Mouse (Mus musculus): ENCODE results near the gene Apom.

Gene Apom

DNA sequence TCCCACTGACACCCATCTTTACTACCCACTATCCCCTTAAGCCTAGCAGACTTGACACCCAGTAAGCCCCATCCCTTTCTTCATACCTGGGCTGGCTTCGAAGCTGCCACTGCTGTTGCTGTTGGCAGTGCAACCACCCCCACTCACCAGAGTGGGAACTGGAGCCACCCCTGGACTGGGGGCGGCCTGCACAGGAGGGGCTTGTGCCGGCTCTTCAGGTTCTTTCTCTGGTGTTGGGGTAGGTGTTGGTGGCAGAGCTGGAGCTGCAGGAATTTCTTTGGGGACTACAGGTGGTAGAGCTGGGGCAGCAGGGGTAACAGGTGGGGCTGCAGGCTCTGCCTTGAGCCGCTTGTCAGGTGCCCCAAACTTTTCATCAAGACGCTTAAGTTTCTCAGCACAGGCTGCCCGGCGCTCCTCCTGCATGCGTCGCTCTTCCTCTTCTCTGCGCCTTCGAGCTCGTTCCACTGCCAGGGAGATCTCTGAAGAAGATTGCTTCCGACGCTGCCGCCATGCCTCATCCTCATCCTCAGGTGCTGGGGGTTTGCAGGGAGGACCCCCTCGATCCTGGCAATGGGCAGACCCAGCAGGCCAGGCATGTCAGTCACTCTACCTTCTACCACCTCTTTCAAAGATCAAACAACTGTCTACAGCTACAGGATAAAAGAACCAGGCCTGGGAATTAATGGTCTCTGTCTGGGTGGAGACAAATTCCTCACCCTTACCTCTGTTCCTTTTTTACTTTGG, 27.2 kb upstream of the Apom start:
- no peak for DNase-seq

DNA sequence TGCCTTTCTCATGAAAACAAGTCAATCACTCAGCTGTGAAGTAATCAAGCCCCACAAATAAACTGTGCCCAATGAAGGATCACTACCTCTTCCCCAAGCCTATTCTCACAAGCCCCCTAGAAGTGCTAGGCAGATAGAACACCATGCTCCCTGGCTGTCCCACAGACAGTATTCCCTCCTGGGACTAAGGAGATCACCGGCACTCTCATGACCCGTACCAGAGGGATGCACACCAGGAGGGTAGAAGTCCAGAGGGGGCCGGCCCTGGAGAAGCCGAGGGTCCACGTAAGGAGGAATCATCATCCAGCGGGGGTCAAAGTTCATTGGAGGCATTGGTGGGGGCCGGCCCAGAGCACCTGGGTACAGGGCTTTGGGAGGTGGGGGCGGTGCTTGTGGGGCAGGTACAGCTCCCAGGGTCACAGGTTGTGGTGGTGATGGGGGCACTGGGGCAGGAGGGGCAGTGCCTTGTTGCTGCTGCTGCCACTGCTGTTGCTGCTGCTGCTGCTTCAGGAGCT, 25.9 kb upstream of the Apom start:
- DNase-seq: no peak

GRCm38 (mm10) chr17:35157254-35157653, 25.4 kb upstream of the Apom start:
- no peak for DNase-seq

DNA sequence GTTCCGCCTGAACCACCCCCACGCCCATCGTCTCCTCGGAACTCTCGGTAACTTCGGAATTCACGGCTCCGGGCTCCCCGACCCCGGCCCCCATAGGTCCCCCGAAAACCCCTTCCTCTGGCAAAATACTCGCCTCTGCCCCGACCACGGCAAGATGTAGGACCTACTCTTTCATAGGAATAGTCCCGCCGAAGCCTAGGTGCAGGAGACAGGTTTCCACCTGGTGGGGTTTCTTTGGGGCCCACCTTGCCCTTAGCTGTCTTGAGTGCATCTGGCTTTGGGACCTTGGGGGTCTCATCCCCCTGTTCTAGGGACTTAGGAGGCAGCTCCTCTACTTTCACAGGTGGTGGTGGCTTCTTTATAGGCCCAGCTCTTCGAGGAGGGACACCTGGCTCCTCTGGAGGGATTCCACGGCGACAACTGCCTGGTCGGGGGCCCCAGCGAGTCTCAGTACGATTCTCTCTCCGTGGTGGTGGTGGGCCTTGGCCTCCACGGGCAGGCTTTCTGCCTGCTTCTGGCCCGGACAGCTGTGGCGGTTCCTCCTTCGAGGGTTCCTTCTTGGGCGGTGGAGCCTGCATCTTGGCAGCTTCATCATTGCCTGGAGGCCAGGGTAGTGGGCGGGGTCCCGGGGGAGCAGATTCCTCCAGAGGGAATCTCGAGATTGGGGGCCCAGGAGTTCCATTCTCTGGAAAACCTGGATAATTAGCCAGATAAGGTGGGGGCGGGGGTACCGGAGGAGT, 24.8 kb upstream of the Apom start:
- DNase-seq: no peak

- no peak for DNase-seq
Measured at GRCm38 (mm10) chr17:35155451-35155850, 23.6 kb upstream of the Apom start.

DNA sequence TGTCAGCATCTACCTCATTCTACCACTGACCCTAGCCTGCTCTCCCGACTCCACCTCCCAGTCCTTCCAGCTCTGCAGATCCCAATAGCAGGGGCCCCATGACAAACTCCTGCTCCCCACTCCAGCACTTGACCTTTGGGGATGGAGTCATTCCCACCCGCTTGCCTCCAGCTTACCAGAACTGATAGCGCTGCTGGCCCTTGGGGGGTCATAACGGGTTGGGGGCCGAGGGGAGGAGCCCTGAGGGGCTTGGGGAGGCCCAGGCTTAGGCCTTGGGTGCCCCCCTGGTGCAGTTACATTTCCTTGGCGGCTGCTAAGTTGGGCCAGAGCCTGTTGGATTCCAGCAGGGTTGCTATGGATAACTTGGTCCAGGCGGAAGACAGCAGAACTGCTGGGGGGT, 22.8 kb upstream of the Apom start:
- DNase-seq: no peak

- DNase-seq: no peak
Measured at GRCm38 (mm10) chr17:35153931-35154330, 22.1 kb upstream of the Apom start.

- DNase-seq: no peak
Measured at GRCm38 (mm10) chr17:35153077-35153476, 21.2 kb upstream of the Apom start.

GRCm38 (mm10) chr17:35152121-35152520, 20.3 kb upstream of the Apom start:
- peak; percentile 44 to 50 for DNase-seq

DNA sequence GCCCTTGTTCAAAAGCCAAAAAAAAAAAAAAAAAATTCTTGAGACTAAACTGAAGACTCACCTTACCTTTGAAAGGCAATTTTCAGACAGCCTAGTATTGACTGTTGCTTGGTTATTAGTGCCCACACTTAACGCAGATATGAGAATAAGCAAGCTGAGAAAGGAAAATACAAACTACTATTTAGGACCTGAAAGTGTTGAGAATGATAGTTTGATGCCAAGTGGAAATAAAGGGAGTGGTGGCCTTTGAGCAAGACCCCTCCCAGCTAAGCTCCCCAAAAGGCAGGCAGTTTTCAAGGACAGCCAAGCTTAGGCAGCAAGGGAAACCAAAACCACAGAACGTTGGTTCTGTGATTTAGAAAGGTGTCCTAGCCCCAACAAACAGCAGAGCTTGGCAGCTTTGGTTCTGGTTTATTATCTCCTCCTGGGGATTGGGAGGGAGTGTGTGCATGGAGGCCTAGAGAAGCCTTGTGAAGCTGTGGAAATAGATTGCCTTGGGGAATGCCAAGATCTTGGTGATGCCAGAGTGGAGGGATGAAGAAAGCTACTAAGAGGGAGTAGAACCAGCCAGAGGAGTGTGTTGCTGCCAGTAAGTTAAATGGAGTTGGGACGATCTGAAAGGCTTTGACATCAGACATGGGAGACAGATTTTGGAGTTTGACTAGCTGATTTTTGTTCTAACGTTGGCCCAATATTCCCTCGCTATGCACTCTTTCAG, 16.2 kb upstream of the Apom start:
- no peak for DNase-seq

DNA sequence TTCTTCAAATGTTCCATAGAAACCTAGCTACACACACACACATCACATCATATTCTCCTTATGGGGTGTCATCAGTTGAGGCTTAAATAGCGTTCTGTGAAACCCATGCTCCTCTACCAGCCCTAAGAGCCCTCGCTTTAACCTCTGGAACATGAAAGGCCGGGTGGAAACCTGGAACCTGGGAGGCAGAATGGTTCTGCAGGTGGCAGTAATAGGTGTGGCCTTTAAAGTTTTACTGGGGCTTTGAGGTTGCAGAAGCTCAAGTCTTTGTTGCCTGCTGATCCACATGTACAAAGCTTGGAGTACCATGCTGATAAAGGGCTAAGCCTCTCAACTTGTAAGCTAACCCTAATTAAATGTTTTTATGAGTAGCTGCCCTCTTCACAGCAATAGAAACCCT, 15.5 kb upstream of the Apom start:
- DNase-seq: no peak

GRCm38 (mm10) chr17:35146139-35146538, 14.3 kb upstream of the Apom start:
- DNase-seq: no peak

DNA sequence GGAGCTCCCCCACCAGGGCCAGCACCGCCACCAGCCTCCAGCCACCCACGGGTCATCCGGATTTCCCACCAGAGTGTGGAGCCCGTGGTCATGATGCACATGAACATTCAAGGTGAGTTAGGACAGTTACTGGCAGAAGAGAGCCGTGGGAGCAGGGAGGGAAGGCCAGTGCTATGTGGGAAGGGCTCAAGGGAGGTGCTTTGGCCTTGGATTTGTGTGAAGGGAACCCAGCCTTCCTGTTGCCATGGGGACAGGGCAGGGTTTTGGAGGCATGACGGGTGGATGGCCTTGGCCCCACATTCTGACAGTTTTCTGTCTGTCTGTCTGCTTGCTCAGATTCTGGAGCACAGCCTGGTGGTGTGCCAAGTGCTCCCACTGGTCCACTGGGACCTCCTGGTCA, 10.1 kb upstream of the Apom start:
- no peak for DNase-seq

- no peak for DNase-seq
Measured at GRCm38 (mm10) chr17:35140490-35140996, 8.7 kb upstream of the Apom start.

DNA sequence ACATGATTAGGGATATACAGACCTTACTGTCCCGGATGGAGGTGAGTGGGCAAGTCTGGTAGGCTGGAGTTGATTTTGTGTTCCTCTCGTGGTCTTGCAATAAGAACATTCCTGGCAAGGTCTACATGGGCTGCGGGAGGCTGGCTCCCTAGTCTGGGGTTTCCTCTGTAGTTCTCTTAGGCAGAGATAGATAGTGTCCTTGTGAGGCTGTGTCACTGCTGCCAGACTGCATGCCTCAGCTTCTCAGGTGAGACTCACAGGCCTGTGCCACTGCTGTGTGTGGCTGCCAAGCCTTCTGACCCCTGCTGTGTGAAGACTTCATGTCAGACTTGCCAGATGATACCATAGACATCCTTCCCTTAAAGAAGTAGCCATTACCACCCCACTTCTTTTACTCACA, 7.4 kb upstream of the Apom start:
- no peak for DNase-seq

DNA sequence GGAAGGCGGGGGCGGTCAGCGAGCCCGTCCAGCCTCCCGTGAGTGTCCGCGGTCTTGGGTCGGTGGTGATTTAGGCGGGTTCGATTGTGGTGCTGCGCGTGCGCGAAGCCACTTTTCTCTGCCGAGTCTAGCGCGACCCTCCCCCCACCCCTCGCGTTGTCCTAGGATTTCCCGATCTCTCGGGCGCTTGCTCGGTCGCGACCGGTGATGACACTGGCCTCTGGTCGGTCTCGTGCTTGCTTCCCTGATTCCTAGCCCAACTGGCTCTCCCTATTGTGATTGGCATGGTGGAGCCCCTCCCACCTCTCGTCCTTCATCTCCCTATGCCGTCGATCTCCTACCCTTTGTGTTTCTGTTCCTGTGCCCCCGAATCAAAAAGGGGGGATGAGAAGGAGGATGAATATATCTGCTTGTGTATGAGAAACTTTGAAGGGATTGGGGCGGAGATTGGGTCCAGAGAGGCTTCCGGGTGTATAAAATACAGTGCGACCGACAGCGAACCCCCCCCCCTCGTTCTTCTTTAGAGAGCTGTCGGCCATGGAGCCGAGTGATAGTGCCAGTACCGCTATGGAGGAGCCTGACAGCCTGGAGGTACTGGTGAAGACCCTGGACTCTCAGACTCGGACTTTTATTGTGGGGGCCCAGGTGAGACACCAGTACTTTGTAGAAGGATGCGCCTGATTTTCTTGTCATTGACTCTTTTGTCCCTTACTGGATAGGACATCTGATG, 3.9 kb upstream of the Apom start:
- DNase-seq: peak in 1 of 2 experiments; percentile 57

DNA sequence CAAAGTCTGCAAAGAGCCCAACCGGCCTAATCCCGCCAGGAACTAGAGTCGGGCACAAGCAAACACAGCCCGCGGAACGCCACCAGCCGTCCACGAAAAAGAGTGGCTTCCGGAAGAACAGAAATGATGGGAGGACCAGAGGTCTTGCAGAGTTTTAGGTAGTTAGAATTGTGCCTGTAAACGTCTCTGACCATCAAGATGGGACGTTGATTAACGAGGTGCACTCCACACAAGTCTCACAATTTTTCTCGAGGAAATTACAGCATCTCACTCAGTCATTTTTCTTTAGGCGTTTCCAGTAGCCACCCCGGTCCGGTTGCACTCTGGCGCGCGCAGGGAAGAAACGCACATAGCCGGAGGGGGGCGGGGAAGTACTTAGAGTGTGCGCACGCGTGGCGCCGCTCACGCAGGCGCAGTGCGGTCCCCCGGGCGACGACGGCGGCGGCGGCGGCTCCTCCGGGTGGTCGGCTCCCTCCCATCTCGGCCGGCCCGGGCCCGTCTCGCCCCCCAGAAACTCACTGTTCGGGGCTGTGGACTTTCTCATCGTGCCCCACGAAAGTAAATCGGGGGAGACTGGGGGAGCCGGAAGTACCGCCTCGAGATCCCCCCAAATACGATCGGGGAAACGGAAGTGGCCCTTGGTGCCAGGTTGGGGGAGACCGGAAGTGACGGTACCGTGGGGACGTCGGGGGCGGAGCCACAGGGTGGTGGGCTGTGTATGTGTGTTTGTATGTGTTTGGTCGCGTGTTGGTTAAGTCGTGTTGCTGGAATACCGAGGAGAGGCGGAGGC, 3.1 kb upstream of the Apom start, which contains the start of gene Bag6:
Gene Bag6 (plus strand): TSS at position 378 of the 790 bp plus-strand sequence.
- DNase-seq: peak; percentile 94 to 97

- DNase-seq: no peak
Measured at GRCm38 (mm10) chr17:35133517-35133916, 1.7 kb upstream of the Apom start.

GRCm38 (mm10) chr17:35132174-35132560, 317 bp upstream of the Apom start:
- DNase-seq: no peak

DNA sequence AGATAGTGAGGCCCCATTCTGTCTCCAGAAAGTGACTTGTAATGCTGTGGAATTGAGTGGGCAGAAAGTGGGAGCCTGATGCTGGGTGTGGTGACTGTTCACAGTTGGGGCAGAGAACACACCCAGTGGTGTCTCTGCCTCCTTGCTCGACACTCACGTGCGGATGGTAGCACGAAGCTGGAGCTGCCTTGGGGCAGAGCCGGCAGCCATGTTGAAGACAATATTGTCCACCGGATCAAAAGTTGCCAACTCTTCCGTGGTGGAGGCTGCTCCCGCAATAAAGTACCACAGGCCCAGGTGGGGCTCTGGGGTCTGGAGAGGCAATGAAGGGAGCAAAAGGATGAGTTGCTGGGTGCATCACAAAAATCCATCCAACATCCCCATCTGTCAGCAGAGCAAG, 812 bp downstream of the Apom start:
- no peak for DNase-seq

GRCm38 (mm10) chr17:35128996-35129395, 2.9 kb downstream of the Apom start:
- DNase-seq: no peak

- no peak for DNase-seq
Measured at GRCm38 (mm10) chr17:35127017-35127416, 4.8 kb downstream of the Apom start.
